Mouse (Mus musculus) spleen, adult 10 weeks (tissue): ENCODE measurements around the gene Vmn2r85. TPM values are rescaled to one million over a fixed set of nuclear protein-coding genes. Genes with fewer than 3 reads are reported as not detected.

ENCODE experiments used
- polyA plus RNA-seq: library from polyadenylated mRNA; stranded (reverse); fragments of 350-450 nt; fragmentation: Illumina TruSeq; extraction: RNeasy Lipid Tissue Mini Kit (QIAGEN cat#74804); gene quantifications from one replicate; pipeline ENCODE4 v1.2.3, GENCODE M21; 2015; ENCODE audit warnings: low replicate concordance; ENCODE audit not compliant: insufficient read depth

Vmn2r85 gene
- polyA plus RNA-seq: not detected

GRCm38 (mm10) chr10:130429603-130430002, at the start of gene Vmn2r85:
Gene Vmn2r85, minus strand, starts transcription at chr10:130429703.

DNA sequence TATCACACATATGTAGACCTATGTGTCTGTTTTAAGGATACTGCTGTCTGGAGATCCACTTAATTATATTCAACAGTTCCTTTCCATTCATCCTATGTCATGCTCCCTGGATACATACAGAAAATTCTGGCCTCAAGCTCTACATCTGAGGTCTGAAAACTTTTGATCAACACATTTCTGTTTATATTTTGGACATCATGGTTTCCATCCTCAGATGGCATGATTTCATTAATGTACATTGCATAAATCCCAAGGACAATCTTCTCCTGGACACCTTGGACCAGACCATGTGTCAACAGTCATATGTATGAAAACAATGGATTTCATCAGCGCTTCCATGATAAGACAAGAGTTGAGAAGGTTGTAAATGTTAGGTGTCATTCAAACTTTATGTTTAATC, 26.4 kb upstream of the Vmn2r85 start, which contains the start of gene Vmn2r86:
Gene Vmn2r86, minus strand, starts transcription at position 101 of the 400 bp plus-strand sequence.

GRCm38 (mm10) chr10:130394232-130394631, 35.3 kb downstream of the Vmn2r85 start, which contains the start of gene Vmn2r84:
Gene Vmn2r84, minus strand, starts transcription at chr10:130394332.

Other genes with a start within 250 kb of the Vmn2r85 start
- not detected for gene Olfr826, start 245.5 kb downstream of the Vmn2r85 start, polyA plus RNA-seq
- not detected for gene Olfr827, start 215.3 kb downstream of the Vmn2r85 start, polyA plus RNA-seq
- 1.4 TPM for gene Neurod4, start 149.5 kb downstream of the Vmn2r85 start, polyA plus RNA-seq
- gene Tespa1, start 106.8 kb downstream of the Vmn2r85 start, polyA plus RNA-seq: 108 TPM
- not detected for gene Vmn2r84, start 35.4 kb downstream of the Vmn2r85 start, polyA plus RNA-seq
- not detected for gene Vmn2r86, start 26.3 kb upstream of the Vmn2r85 start, polyA plus RNA-seq
- not detected for gene Vmn2r87, start 67.7 kb upstream of the Vmn2r85 start, polyA plus RNA-seq